Mouse (Mus musculus) retina, postnatal 7 days (tissue): ENCODE data around the gene Strn4.

Source experiments
- DNase-seq: peaks from one replicate; pipeline ENCODE4 v3.0.0-alpha.2; 2012; ENCODE audit warnings: low read depth, low spot score

The Strn4 gene

GRCm38 (mm10) chr7:16810920-16811648, 4.6 kb upstream of the Strn4 start:
- peak; percentile 33 for DNase-seq

- no peak for DNase-seq
Measured at GRCm38 (mm10) chr7:16811649-16812070, 4.0 kb upstream of the Strn4 start.

- DNase-seq: no peak
Measured at GRCm38 (mm10) chr7:16812505-16812904, 3.2 kb upstream of the Strn4 start.

GRCm38 (mm10) chr7:16816078-16816474, 387 bp downstream of the Strn4 start:
- peak; percentile 74 for DNase-seq

GRCm38 (mm10) chr7:16816475-16817122, 910 bp downstream of the Strn4 start, which contains the start of gene Fkrp:
Gene Fkrp (minus strand): TSS chr7:16816732.
- DNase-seq: peak; percentile 33

DNA sequence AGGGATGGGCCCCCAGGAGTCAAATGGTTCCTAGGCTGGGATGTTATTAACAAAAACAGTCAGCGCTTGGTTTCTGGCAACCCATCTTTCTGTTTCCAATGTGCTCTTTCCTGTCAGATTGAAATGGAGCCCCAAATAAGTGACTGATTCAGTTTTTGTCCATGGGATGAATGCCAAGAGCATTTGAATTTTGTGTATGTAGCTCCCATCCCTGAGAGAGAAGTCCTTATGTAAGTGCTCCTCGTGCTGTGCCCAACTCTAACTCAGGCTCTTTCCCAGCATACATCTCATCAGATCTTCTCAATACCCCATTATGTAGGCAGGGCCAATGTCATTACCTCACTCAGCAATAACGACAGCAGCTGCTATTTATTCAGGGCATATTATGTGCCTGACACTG, 2.0 kb downstream of the Strn4 start:
- no peak for DNase-seq

- DNase-seq: no peak
Measured at GRCm38 (mm10) chr7:16819794-16820193, 4.1 kb downstream of the Strn4 start.

- DNase-seq: no peak
Measured at GRCm38 (mm10) chr7:16820271-16820763, 4.6 kb downstream of the Strn4 start.

GRCm38 (mm10) chr7:16821091-16821490, 5.4 kb downstream of the Strn4 start:
- no peak for DNase-seq

GRCm38 (mm10) chr7:16821669-16822101, 6.0 kb downstream of the Strn4 start:
- DNase-seq: no peak

- DNase-seq: no peak
Measured at GRCm38 (mm10) chr7:16823734-16824133, 8.0 kb downstream of the Strn4 start.

GRCm38 (mm10) chr7:16825785-16826184, 10.1 kb downstream of the Strn4 start:
- DNase-seq: no peak

- DNase-seq: no peak
Measured at GRCm38 (mm10) chr7:16826571-16826970, 10.9 kb downstream of the Strn4 start.

- DNase-seq: no peak
Measured at GRCm38 (mm10) chr7:16827274-16827673, 11.6 kb downstream of the Strn4 start.

- DNase-seq: no peak
Measured at GRCm38 (mm10) chr7:16830449-16830848, 14.8 kb downstream of the Strn4 start.

GRCm38 (mm10) chr7:16837916-16838803, 22.5 kb downstream of the Strn4 start:
- DNase-seq: no peak

GRCm38 (mm10) chr7:16838804-16839426, 23.2 kb downstream of the Strn4 start:
- no peak for DNase-seq

DNA sequence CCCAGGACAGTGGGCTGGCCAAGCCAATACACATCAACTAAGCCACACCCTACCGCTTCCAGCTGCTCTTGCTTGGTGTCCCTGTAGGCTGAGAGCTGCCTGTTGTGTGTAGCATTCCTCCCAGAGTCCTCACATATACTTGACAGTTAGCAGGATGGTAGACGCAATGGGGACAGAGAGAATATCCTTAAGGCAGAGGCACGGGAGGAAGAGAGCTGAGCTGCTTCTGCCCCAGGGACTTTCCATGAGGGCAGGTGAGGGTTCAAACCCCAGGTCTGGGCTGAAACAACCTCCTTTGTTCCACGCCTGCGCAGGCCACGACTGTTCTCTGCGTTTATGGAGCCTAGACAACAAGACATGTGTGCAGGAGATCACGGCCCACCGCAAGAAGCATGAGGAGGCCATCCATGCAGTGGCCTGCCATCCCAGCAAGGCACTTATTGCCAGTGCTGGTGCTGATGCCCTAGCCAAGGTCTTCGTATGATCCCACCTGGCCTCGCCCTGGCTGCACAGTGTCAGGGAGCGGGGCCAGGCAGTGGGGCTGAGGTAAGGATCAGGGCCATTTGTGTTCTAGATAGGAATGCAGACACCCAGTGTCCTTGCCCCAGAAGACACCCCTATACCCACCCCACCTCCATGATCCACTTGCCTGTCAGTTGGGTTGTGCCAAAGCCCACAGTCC, 23.9 kb downstream of the Strn4 start:
- no peak for DNase-seq

DNA sequence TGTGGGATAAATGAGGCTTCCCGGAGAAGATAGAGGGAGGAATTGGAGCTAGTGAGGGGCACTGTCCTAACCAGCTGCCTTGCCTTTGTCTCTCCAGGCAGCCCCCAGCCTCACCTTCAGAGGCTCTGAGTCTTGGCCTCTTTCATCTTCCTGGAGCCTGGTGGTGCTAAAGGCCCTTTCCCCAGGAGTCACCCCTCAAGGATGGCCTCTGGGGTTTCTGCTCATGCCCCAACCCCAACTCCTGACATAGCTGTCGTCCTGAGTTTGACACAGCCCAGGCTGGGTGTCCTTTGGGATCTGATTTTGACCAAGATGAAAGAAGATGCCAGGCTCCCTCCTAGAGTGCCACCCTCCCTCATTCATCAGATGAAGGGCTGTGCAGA, 24.4 kb downstream of the Strn4 start:
- no peak for DNase-seq

GRCm38 (mm10) chr7:16841078-16841477, 25.4 kb downstream of the Strn4 start:
- DNase-seq: no peak
